Mouse (Mus musculus) heart, adult 11 months (tissue): ENCODE results near the gene Gm21775.
"Not testable (repeated sequence)": the region's sequence is repeated elsewhere in the genome, so short reads cannot be mapped to it uniquely, and the experiment has no call there.

ENCODE experiments used
- DNase-seq: peaks from one replicate; pipeline ENCODE4 v3.0.0; 2022

Gm21775 gene

DNA sequence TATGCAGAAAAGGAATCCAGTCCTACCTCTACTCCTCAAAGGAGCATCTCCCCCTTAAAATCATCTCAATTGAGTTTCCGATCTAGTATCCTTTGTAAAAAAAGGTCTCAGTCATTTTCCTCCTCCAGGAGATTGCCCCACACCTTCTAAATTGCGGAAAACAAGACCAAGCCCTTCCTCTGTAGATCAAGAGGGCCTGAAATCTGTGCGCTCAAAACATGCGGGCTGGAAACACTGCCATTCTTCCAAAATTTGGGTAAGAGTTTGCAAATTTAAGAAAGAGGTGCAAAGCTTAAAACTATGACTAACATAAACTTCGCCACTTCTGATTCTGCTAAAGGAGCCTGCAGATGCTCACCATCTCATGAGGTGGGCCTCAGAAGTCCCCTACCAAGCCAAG, at the start of gene Gm21775:
Gm21775 (plus strand) TSS at position 301 of the 400 bp plus-strand sequence.
- not testable (repeated sequence) for DNase-seq

DNA sequence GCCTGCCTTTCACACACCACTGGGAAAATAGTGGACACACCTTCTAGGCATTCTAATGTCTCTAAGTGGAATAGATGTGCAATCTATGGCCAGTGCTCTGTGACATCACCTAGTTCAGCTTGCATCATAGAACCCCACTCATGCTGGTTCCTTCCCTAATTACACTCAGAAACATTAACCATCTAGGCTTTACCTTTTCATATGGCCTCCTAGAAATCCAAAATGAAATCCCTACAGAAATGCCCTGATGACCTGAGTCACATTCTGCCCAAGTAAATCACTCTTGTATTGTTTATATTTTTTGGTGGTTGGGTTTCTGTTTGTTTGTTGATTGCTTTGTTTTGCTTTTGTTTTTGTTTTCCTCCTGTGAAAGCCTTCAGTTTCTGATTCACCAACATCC, 17.3 kb upstream of the Gm21775 start, which contains the start of gene Gm20737:
Gm20737 (minus strand) TSS at position 101 of the 400 bp plus-strand sequence.
- not testable (repeated sequence) for DNase-seq
